Mouse (Mus musculus) monocyte, adult 2 months (primary cell): ENCODE data around the gene Wdr44.
"Not testable (repeated sequence)": the region's sequence is repeated elsewhere in the genome, so short reads cannot be mapped to it uniquely, and the experiment has no call there.

Source experiments
- DNase-seq, 2 experiments: peaks; one replicate each; pipeline ENCODE4 v3.0.0; 2022; ENCODE audit warnings: low spot score in 2 of 2, low read depth in 1 of 2

The Wdr44 gene

DNA sequence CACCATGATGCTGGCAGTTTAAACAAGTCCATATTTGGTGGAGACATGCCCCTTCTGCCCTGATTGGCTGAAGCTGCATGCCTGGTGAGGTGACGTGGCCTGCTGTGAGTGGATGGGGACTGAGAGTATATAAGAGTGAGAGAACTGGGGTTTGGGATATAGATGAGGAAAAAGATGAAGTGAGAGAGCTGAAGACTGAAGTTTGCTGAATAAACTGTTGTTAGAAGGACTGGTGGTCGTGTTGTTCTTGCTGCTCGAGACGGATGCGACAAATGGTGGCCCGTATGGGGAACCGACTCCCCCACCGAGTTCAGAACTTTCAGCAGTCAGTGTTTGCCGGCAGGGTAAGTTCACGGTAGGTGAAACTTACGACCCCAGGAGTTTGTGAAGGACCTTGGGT lies 140.9 kb downstream of the Wdr44 start:
- DNase-seq, result not testable (repeated sequence)

- no peak for DNase-seq
Measured at GRCm38 (mm10) chrX:23840921-23841320, 148.1 kb downstream of the Wdr44 start.
